Mouse (Mus musculus): ENCODE data around the gene Syndig1. TPM values are rescaled to one million over a fixed set of nuclear protein-coding genes. Genes with fewer than 3 reads are reported as not detected.

Syndig1 gene
- polyA plus RNA-seq, 1 experiment from 2014 or later = 0.08 TPM

DNA sequence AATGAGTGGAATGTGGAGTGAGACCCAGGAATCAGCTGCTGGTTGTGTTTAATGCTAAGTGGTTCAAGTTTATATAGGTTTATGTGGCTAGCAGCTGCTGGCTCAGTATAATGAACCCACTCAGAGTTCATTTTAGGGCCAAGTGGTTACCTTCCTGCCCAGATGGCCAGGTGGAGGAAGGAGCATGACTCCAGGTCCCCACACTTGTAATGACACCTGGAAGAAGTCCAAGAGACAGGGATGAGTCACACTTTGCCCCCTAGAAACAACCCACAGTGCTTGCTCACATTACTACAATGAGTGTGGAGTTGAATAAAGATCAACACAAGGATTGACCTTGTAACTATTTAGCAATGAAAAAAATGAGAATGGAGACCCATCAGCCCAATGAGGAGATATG is 98.0 kb downstream of the Syndig1 start:
- Histone ChIP-seq H3K4me2 (no peak overlapping the region), H3K27ac (replicated peaks) (no peak overlapping the region), H3K9ac (no peak overlapping the region), H3K27me3 (no peaks in the 10 kb centered on the region), H3K36me3 (replicated peaks) (no peaks in the 10 kb centered on the region), H3K4me3 (replicated peaks) (no peak overlapping the region), H3K4me1 (replicated peaks) (no peaks in the 10 kb centered on the region), H3K9me3 (replicated peaks) (no peaks in the 10 kb centered on the region)
- no peak for ATAC-seq (ENCODE audit: insufficient read depth)

DNA sequence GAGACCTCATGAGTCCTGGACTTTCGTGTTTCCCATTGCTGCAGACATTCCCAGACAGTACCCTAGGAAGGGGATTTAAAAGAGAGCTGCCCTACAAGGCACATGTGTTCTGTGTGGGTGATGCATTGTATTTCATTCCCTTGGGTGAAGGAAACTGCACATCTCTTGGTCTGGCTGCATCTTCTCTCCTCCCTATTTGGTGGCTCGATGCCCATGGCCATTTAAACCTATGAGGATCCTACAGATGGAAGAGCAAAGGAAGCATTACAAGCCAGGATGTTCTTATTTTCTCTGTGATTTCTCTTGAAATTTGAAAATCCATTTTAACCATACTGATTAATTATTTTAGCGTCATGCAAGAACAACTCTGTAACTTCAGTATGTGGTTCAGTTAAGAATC is 98.5 kb downstream of the Syndig1 start:
- H3K9me3 ChIP-seq (replicated peaks) = no peaks in the 10 kb centered on the region
- no peak overlapping the region for H3K9ac ChIP-seq
- H3K27ac ChIP-seq (replicated peaks) = no peak overlapping the region
- H3K4me3 ChIP-seq (replicated peaks) = no peak overlapping the region
- WGBS (ENCODE audit: insufficient replicate concordance) = 55% methylated on average over 3 of the region's 3 CpGs
- no peaks in the 10 kb centered on the region for H3K4me1 ChIP-seq (replicated peaks)
- no peak overlapping the region for H3K4me2 ChIP-seq
- no peaks in the 10 kb centered on the region for H3K36me3 ChIP-seq (replicated peaks)
- H3K27me3 ChIP-seq = no peaks in the 10 kb centered on the region
- ATAC-seq (ENCODE audit: insufficient read depth) = no peak

DNA sequence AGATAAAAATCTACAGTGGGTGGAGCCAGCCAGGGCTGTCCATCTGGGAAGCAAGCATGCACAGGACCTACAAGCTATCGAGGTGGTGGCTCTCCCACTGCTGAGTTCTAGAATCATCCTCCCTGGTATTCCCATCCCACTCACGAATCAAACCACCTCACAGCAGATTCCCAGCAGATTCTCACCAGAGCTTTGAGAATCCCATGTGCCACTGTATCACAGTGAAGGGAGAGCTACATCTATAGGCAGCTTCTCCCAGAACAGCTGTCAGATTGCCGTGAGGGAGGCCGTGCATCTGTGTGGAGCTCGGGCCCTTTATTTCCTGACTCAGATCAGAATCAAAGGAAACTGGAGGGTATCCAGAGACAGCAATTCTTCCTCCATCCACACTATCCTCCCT is 101.0 kb downstream of the Syndig1 start:
- H3K4me2 ChIP-seq = no peak overlapping the region
- no peak overlapping the region for H3K9ac ChIP-seq
- H3K27me3 ChIP-seq = no peaks in the 10 kb centered on the region
- H3K4me1 ChIP-seq (replicated peaks) = no peaks in the 10 kb centered on the region
- no peaks in the 10 kb centered on the region for H3K9me3 ChIP-seq (replicated peaks)
- ATAC-seq (ENCODE audit: insufficient read depth) = no peak
- no peaks in the 10 kb centered on the region for H3K36me3 ChIP-seq (replicated peaks)
- H3K27ac ChIP-seq (replicated peaks) = no peak overlapping the region
- 64% methylated on average over 5 of the region's 5 CpGs for WGBS (ENCODE audit: insufficient replicate concordance)
- H3K4me3 ChIP-seq (replicated peaks) = no peak overlapping the region

DNA sequence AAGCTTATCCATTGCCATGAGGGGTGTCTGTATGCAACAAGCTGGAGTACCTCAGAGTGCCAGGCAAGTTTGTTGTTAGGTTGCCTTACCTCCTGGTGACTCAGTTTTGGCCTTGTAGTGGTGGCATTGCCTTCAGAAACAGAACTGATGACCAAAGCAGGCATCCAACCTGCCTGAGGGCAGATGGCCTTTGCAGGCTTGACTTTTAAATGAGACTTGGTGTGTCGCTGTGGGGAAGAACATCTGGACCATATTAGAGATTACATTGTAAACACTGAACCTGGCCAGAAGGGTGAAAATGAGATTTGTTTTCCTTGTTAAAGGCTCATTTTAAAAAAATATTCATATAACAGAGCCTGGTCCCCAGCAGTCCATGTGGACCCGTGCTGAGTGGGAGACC is 102.1 kb downstream of the Syndig1 start:
- Histone ChIP-seq H3K4me3 (replicated peaks) (no peak overlapping the region), H3K4me2 (no peak overlapping the region), H3K36me3 (replicated peaks) (no peaks in the 10 kb centered on the region), H3K4me1 (replicated peaks) (no peaks in the 10 kb centered on the region), H3K9ac (no peak overlapping the region), H3K27me3 (no peaks in the 10 kb centered on the region), H3K9me3 (replicated peaks) (no peaks in the 10 kb centered on the region), H3K27ac (replicated peaks) (no peak overlapping the region)
- ATAC-seq (ENCODE audit: insufficient read depth) = no peak
- 65% methylated on average over 2 of the region's 2 CpGs for WGBS (ENCODE audit: insufficient replicate concordance)

DNA sequence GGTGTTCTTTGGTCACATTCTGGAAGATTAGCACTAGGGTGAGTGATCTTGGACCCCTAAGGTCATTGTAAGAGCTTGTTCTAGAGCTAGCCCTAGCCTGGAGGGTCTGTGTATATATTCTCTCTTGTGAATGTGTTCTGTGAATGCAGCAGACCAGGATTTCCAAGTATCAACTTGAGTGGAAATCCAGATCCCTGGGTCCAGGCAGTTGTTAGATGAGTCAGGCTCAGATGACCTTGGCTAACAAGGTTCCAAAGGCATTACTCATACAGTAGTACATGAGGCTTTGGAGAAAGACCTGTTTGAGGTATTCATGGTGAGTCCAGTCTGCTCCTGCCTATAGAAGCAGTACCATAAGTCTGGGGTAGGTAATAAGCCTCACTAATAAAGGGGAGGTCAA is 103.1 kb downstream of the Syndig1 start:
- ATAC-seq (ENCODE audit: insufficient read depth) = no peak
- no peaks in the 10 kb centered on the region for H3K9me3 ChIP-seq (replicated peaks)
- H3K4me3 ChIP-seq (replicated peaks) = no peak overlapping the region
- H3K4me1 ChIP-seq (replicated peaks) = no peaks in the 10 kb centered on the region
- no peaks in the 10 kb centered on the region for H3K36me3 ChIP-seq (replicated peaks)
- H3K9ac ChIP-seq = no peak overlapping the region
- H3K27ac ChIP-seq (replicated peaks) = no peak overlapping the region
- H3K4me2 ChIP-seq = no peak overlapping the region
- H3K27me3 ChIP-seq = no peaks in the 10 kb centered on the region

DNA sequence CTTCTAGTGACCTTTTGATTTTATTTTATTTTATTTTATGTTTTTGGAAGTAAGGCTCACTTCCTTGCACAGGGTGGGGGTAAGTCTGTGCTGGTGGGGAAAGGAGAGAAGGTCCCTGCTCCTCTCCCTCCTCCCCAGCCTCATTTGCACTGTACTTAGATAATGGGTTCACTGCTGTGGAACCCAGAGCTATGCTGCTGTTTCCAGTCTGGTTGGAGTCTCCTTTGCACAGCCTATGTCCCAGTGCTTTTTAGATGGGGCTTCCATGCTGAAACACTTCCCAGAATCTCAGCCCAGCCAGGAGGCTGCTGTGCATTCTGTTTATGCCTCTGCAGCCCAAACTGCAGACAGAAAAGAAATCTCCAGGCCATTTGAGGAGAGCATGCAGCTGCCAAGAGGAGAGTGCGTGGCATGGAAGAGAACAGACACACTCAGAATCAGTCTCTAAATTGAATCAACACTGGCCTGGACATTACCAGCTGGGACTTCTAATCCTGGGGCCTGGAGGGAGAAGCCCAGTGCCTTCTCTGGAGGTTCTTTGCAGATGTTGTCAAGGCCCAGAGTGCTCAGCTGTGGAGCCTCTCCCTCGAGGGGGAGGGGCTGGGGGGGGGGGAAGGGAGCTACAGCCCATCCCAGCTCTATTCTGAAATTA is 104.4 kb downstream of the Syndig1 start:
- ATAC-seq (ENCODE audit: insufficient read depth) = no peak
- WGBS (ENCODE audit: insufficient replicate concordance) = 24% methylated on average over 2 of the region's 2 CpGs
- Histone ChIP-seq H3K9ac (no peak overlapping the region), H3K27ac (replicated peaks) (no peak overlapping the region), H3K36me3 (replicated peaks) (no peaks in the 10 kb centered on the region), H3K4me2 (no peak overlapping the region), H3K9me3 (replicated peaks) (no peaks in the 10 kb centered on the region), H3K4me1 (replicated peaks) (no peaks in the 10 kb centered on the region), H3K4me3 (replicated peaks) (no peak overlapping the region), H3K27me3 (no peaks in the 10 kb centered on the region)

DNA sequence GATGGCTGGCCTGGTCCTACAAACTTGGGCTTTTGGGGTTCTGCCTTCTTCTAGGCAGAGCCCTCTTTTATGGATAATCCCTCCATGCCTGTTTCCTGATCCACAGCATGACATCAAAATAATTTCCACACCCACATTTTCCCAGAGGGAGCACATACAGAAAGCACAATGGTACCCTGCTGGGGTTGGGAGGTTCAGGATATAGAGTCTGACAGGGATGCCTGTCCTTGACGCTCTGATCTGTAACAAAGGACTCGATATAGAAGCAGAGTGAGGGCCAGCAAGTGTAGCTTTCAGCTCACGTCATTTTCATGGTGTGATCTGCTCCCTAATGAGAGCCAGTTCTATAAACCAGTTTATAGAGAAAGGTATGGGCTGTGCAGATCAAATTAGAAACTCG is 105.1 kb downstream of the Syndig1 start:
- Histone ChIP-seq H3K27ac (replicated peaks) (no peak overlapping the region), H3K27me3 (no peaks in the 10 kb centered on the region), H3K9me3 (replicated peaks) (no peaks in the 10 kb centered on the region), H3K36me3 (replicated peaks) (no peaks in the 10 kb centered on the region), H3K9ac (no peak overlapping the region), H3K4me2 (no peak overlapping the region), H3K4me1 (replicated peaks) (no peaks in the 10 kb centered on the region), H3K4me3 (replicated peaks) (no peak overlapping the region)
- WGBS (ENCODE audit: insufficient replicate concordance) = 40% methylated on average over 4 of the region's 4 CpGs
- no peak for ATAC-seq (ENCODE audit: insufficient read depth)

DNA sequence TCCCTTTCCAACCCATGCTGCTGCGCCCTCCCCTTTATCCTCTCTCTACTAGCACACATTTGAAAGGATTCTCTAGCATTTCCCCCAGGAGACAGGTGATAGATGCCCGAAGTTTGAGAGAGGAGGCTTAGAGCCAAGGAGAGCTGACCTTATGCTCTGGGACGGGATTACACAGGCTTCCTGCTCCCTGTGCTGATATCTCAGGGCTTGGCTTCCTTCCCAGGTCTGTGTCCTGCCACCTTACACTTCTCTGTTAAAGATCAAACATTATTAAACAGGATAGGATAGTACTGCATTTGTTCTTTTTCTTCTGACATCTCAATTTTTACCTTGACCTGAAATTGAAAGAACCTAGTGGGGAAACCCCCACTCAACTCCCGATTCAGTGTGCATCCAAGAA is 109.8 kb downstream of the Syndig1 start:
- no peaks in the 10 kb centered on the region for H3K27me3 ChIP-seq
- WGBS (ENCODE audit: insufficient replicate concordance) = 41% methylated on average over 4 of the region's 4 CpGs
- no peak for ATAC-seq (ENCODE audit: insufficient read depth)
- no peaks in the 10 kb centered on the region for H3K4me1 ChIP-seq (replicated peaks)
- no peak overlapping the region for H3K9ac ChIP-seq
- no peak overlapping the region for H3K4me3 ChIP-seq (replicated peaks)
- no peaks in the 10 kb centered on the region for H3K9me3 ChIP-seq (replicated peaks)
- no peak overlapping the region for H3K4me2 ChIP-seq
- no peak overlapping the region for H3K27ac ChIP-seq (replicated peaks)
- H3K36me3 ChIP-seq (replicated peaks) = no peaks in the 10 kb centered on the region

DNA sequence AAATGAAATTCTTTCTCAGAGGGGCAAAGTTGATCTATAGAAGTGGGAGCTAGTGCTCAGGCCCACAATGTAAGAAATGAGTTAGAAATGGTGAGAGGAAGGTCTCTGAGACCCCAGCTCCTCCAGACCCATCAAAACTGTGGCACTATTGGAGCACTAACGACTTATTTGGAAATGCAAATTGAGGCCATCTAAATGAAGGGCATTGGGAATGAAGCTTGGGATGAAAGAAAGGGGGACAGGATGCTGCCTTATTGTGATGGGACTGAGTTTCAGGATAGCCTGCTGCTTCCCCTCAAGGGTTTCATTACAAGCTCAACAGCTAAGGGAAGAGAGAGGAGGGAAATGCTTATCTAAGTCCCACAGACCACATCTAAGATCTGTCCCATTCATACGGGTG is 110.6 kb downstream of the Syndig1 start:
- Histone ChIP-seq H3K27ac (replicated peaks) (no peak overlapping the region), H3K27me3 (no peaks in the 10 kb centered on the region), H3K4me3 (replicated peaks) (no peak overlapping the region), H3K4me1 (replicated peaks) (no peaks in the 10 kb centered on the region), H3K9ac (no peak overlapping the region), H3K4me2 (no peak overlapping the region), H3K9me3 (replicated peaks) (no peaks in the 10 kb centered on the region), H3K36me3 (replicated peaks) (no peaks in the 10 kb centered on the region)
- WGBS (ENCODE audit: insufficient replicate concordance) = 26% methylated on average over 2 of the region's 2 CpGs
- ATAC-seq (ENCODE audit: insufficient read depth) = no peak

DNA sequence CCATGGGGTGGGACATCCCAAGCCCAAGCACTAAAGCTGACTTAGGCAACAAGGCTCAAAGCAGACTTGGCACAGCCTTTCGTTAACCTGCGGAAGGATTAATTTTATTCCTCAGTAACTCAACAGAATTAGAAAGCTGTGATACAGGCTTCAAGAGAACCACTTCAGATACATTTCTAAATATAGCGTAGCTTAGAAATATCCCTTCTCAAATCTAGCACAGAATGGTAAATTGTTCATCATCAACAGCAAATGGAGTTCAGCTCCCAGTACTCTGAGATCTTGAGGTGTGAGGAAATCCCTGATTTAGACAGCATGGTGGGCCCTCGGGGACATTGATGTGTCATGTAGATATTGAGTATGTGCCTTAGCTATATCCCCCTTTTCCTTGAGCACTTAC is 121.6 kb downstream of the Syndig1 start:
- 64% methylated on average over 4 of the region's 4 CpGs for WGBS (ENCODE audit: insufficient replicate concordance)
- no peak for ATAC-seq (ENCODE audit: insufficient read depth)
- Histone ChIP-seq H3K27me3 (no peaks in the 10 kb centered on the region), H3K4me2 (no peak overlapping the region), H3K36me3 (replicated peaks) (no peaks in the 10 kb centered on the region), H3K27ac (replicated peaks) (no peak overlapping the region), H3K9ac (no peak overlapping the region), H3K4me3 (replicated peaks) (no peak overlapping the region), H3K4me1 (replicated peaks) (no peaks in the 10 kb centered on the region), H3K9me3 (replicated peaks) (no peaks in the 10 kb centered on the region)

DNA sequence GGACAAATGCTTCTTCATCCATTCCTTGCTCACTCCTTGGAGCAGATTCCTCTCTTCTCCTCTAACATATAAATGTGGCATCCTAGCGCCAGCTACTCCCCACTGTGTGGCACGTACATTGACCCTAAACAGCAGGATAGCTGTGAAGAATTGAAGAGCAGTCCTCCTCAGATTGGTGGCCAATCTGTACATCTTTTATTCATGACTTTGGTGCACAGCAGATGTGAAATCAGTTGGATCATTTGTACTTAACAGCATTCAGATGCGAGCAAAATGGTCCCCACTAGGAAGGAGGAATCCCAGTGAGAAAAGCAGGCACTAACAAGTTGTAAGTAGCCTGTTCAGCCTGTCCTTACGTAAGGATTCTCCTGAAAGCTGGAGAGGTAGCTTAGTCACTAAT is 142.0 kb downstream of the Syndig1 start:
- 55% methylated on average over 4 of the region's 4 CpGs for WGBS (ENCODE audit: insufficient replicate concordance)
- no peak overlapping the region for H3K4me3 ChIP-seq (replicated peaks)
- no peaks in the 10 kb centered on the region for H3K36me3 ChIP-seq (replicated peaks)
- no peaks in the 10 kb centered on the region for H3K27me3 ChIP-seq
- ATAC-seq (ENCODE audit: insufficient read depth) = no peak
- no peak overlapping the region for H3K9ac ChIP-seq
- H3K4me2 ChIP-seq = no peak overlapping the region
- no peaks in the 10 kb centered on the region for H3K9me3 ChIP-seq (replicated peaks)
- no peaks in the 10 kb centered on the region for H3K4me1 ChIP-seq (replicated peaks)
- no peak overlapping the region for H3K27ac ChIP-seq (replicated peaks)

DNA sequence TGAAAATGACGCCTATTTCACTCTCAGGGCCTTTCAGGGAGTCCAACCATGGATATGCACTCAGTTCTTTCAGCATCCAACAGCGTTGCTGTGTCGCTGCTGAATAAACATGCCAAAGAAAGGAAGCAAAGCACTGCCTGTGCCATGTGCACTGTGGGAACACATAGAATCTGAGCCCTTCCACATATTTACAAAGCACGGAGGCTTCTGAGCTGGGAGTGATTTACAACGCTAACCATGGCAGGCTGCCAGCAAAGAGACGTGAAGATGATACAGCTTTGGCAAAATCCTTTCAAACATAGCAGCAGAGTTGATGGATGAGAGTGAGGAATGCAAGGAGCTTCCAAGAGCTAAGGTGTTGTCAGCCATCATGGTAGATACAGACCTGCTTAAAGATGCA is 144.6 kb downstream of the Syndig1 start:
- 66% methylated on average over 6 of the region's 6 CpGs for WGBS (ENCODE audit: insufficient replicate concordance)
- Histone ChIP-seq H3K4me3 (replicated peaks) (no peak overlapping the region), H3K9me3 (replicated peaks) (no peaks in the 10 kb centered on the region), H3K27me3 (no peaks in the 10 kb centered on the region), H3K36me3 (replicated peaks) (no peaks in the 10 kb centered on the region), H3K27ac (replicated peaks) (no peak overlapping the region), H3K9ac (no peak overlapping the region), H3K4me2 (no peak overlapping the region), H3K4me1 (replicated peaks) (no peaks in the 10 kb centered on the region)
- ATAC-seq (ENCODE audit: insufficient read depth) = no peak
